Comparison of ENCODE assay signal across 23 mouse cellular contexts in genomic region chrX:77666911-77667310, GRCm38 (mm10).
A peak's percentile ranks its signal among the peaks of the same experiment; 100 is the strongest.
DNase-seq lines count a peak whose midpoint lies in the region; ATAC-seq and TF ChIP-seq lines count a peak whose summit lies in the region.
"Had no signal": no experiment of that assay in that cellular context is flagged by ENCODE, and none has a peak within 500 bp of the region (broad histone marks: within the 10 kb centered on the region; RNA-seq: fewer than 3 reads in every experiment).

No protein-coding gene starts in this region.

- in situ Hi-C loops in ES-E14 (cut with MboI; ENCODE audit: low sequenced_read_pairs in 2 of 2, unreplicated experiment in 2 of 2), result no loop called here

- intact Hi-C loops in left cerebral cortex, postnatal 4 days (cut with DNase I), result no loop called here
- intact Hi-C loops in left cerebral cortex, postnatal 25 days (cut with DNase I), result no loop called here

- no peak for TF ChIP-seq POLR2A in brain, embryonic 14.5 days (IDR thresholded peaks at IDR 0.05; ENCODE audit: borderline replicate concordance, extremely low read depth, insufficient read depth, insufficient read length, poor library complexity, severe bottlenecking)

- no peak for TF ChIP-seq CTCF in brain, embryonic 14.5 days (IDR thresholded peaks at IDR 0.05; ENCODE audit: borderline replicate concordance, extremely low read depth, insufficient read depth, insufficient read length)

- H3K36me3 ChIP-seq in ES-E14 (ENCODE audit: control insufficient read depth, insufficient read depth, low read length, poor library complexity, severe bottlenecking), result peaks cover 2% of the 10 kb centered on the region
- H3K36me3 ChIP-seq in kidney, embryonic 16.5 days (ENCODE audit: insufficient read depth, low read length), result 0 out of 2 replicates have a peak, but pooled peaks cover 8% of the 10 kb centered on the region
- H3K36me3 ChIP-seq: embryonic facial prominence, embryonic 12.5 days; hindbrain, embryonic 15.5 days had no signal

- no peaks in the 10 kb centered on the region for H3K9me3 ChIP-seq in ES-E14 (ENCODE audit: control insufficient read depth, insufficient read depth, low read depth, low read length)
- H3K9me3 ChIP-seq in kidney, embryonic 16.5 days (ENCODE audit: low read length), result 0 out of 2 replicates have a peak, but pooled peaks cover 2% of the 10 kb centered on the region
- H3K9me3 ChIP-seq: embryonic facial prominence, embryonic 12.5 days; heart, embryonic 13.5 days; hindbrain, embryonic 15.5 days; kidney, embryonic 15.5 days had no signal

- peak; percentile 45 for DNase-seq in left cerebral cortex, postnatal 4 days
- DNase-seq in left cerebral cortex, postnatal 25 days (ENCODE audit: low spot score in 2 of 2), result no peak
- DNase-seq in ES-E14 (ENCODE audit: low read depth, low spot score), result peak; percentile 15
- peak; percentile 3 for DNase-seq in brain, embryonic 14.5 days (ENCODE audit: low read depth)
- DNase-seq in cerebellum, postnatal 25 days, result peak; percentile 37 to 64
- DNase-seq in spleen, adult 18-20 months, result no peak
- DNase-seq: adrenal gland, postnatal 14 days; gastrocnemius, postnatal 10 days; heart, adult 11 months; retina, postnatal 1 day; right cerebral cortex, postnatal 4 days; thymus, postnatal 36 days had no signal

- no peak overlapping the region for H3K4me3 ChIP-seq in ES-E14 (ENCODE audit: insufficient read depth in 1 of 2, low read depth in 1 of 2, low read length in 2 of 2, poor library complexity in 1 of 2, severe bottlenecking in 1 of 2)
- H3K4me3 ChIP-seq in kidney, embryonic 16.5 days (ENCODE audit: low read length), result no peak overlapping the region
- H3K4me3 ChIP-seq: embryonic facial prominence, embryonic 12.5 days; heart, embryonic 13.5 days; hindbrain, embryonic 15.5 days; kidney, embryonic 15.5 days; midbrain, embryonic 13.5 days; myocyte had no signal

- no peak overlapping the region for H3K9ac ChIP-seq in ES-E14 (ENCODE audit: insufficient read depth, low read depth, low read length, poor library complexity, severe bottlenecking)
- H3K9ac ChIP-seq in kidney, embryonic 16.5 days (replicated peaks; ENCODE audit: low read length), result no peak overlapping the region
- H3K9ac ChIP-seq: embryonic facial prominence, embryonic 12.5 days; heart, embryonic 13.5 days; hindbrain, embryonic 15.5 days; kidney, embryonic 15.5 days; midbrain, embryonic 13.5 days had no signal

- no peak overlapping the region for H3K4me2 ChIP-seq in kidney, embryonic 16.5 days (replicated peaks; ENCODE audit: low read depth, low read length)
- H3K4me2 ChIP-seq: embryonic facial prominence, embryonic 12.5 days; heart, embryonic 13.5 days; hindbrain, embryonic 15.5 days; kidney, embryonic 15.5 days; midbrain, embryonic 13.5 days had no signal

- 69% methylated on average over 1 of the region's 1 CpGs for WGBS in kidney, embryonic 16.5 days

- no peaks in the 10 kb centered on the region for H3K4me1 ChIP-seq in ES-E14 (ENCODE audit: control insufficient read depth in 2 of 2, insufficient read depth in 2 of 2, low read length in 2 of 2, poor library complexity in 1 of 2)
- H3K4me1 ChIP-seq in kidney, embryonic 16.5 days (ENCODE audit: insufficient read depth, low read length), result no peaks in the 10 kb centered on the region
- H3K4me1 ChIP-seq: embryonic facial prominence, embryonic 12.5 days; heart, embryonic 13.5 days; hindbrain, embryonic 15.5 days; kidney, embryonic 15.5 days; midbrain, embryonic 13.5 days had no signal

- no peaks in the 10 kb centered on the region for H3K27me3 ChIP-seq in kidney, embryonic 16.5 days (ENCODE audit: insufficient read depth, low read length)
- H3K27me3 ChIP-seq: embryonic facial prominence, embryonic 12.5 days; heart, embryonic 13.5 days; hindbrain, embryonic 15.5 days; kidney, embryonic 15.5 days; midbrain, embryonic 13.5 days had no signal

- H3K27ac ChIP-seq in ES-E14 (ENCODE audit: insufficient read depth, low read depth, low read length, poor library complexity, severe bottlenecking), result peak overlapping the region; percentile 81; the same call in 1 of the 2 replicates
- H3K27ac ChIP-seq in kidney, embryonic 16.5 days (ENCODE audit: low read length), result no peak overlapping the region
- H3K27ac ChIP-seq: embryonic facial prominence, embryonic 12.5 days; heart, embryonic 13.5 days; hindbrain, embryonic 15.5 days; kidney, embryonic 15.5 days; midbrain, embryonic 13.5 days; stomach, postnatal 0 days had no signal

- ATAC-seq in kidney, embryonic 16.5 days (ENCODE audit: low FRiP score, low TSS enrichment), result no peak
- ATAC-seq: activated CD4-positive, CD25-positive, alpha-beta regulatory T cell, adult 4 months; intestine, postnatal 0 days; lung, postnatal 0 days; midbrain, embryonic 13.5 days had no signal

TF ChIP-seq in ES-E14, 5 proteins besides CTCF, POLR2A, EP300 and RAD21:
- TF ChIP-seq CHD2 (IDR thresholded peaks at IDR 0.05; ENCODE audit: low read depth, low read length) (no peak), ZNF384 (IDR thresholded peaks at IDR 0.05; ENCODE audit: low read depth, low read length) (no peak), MAFK (IDR thresholded peaks at IDR 0.05; ENCODE audit: insufficient read depth, low read depth, low read length) (no peak), ZC3H11A (IDR thresholded peaks at IDR 0.05; ENCODE audit: borderline replicate concordance, low read depth, low read length) (no peak), HCFC1 (IDR thresholded peaks at IDR 0.05; ENCODE audit: borderline replicate concordance, insufficient read depth, low read length) (no peak)

Comparison
In these comparisons a context has a peak if more than half of its experiments do, and no peak if none do; other contexts are left out.
1. DNase-seq: peak in left cerebral cortex, postnatal 4 days (single experiment), ES-E14 (single experiment), brain, embryonic 14.5 days (single experiment) and cerebellum, postnatal 25 days (2 of 2); none in left cerebral cortex, postnatal 25 days (0 of 2) and spleen, adult 18-20 months (0 of 2).